Mouse (Mus musculus) kidney, adult 2 months (tissue): ENCODE results near the gene Aoc2.

ENCODE experiments used
- CTCF ChIP-seq: fragments of 200-500 bp; conservative IDR thresholded peaks from 2 replicates; pipeline ENCODE4 v1.5.1; 2011; ENCODE audit warnings: low read depth, mild to moderate bottlenecking, control low read depth, low read length, moderate library complexity, mixed read lengths; ENCODE audit not compliant: insufficient read depth, insufficient read length
- POLR2A ChIP-seq: fragments of 200-500 bp; IDR thresholded peaks from one replicate; pipeline ENCODE4 v1.6.1; 2011; ENCODE audit warnings: low read depth, low read length, control low read depth

DNA sequence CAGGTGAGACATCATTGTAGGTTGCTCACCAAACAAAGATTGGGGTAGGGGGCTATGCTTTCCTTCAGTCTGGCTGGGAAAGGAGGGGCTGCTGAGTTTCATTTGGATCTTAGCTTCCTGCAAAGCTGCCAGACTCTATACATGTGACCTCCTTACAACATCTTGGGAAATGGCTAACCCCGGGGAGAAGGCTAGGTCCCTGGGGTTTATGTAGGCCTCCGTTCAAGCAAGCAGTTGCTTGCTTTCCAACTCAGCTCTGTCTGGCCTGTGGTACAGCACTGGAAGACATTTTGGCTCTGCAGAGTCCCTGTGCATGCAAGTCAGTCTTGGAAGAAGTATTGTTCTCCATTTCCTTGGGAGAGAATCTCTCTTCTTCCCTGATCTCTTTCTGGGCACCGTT, 7.7 kb downstream of the Aoc2 start:
- TF ChIP-seq POLR2A = no peak
- no peak for TF ChIP-seq CTCF
